Mouse (Mus musculus) embryonic facial prominence, embryonic 10.5 days (tissue): Measurements from ENCODE around the gene Csf3. TPM values are rescaled to one million over a fixed set of nuclear protein-coding genes. Genes with fewer than 3 reads are reported as not detected.
"Not testable (repeated sequence)": the region's sequence is repeated elsewhere in the genome, so short reads cannot be mapped to it uniquely, and the experiment has no call there.

Source experiments
- DNase-seq: peaks from one replicate; pipeline ENCODE4 v3.0.0-alpha.2; 2017; ENCODE audit warnings: low spot score
- H3K27ac ChIP-seq: fragments of 300-500 bp; sonication (generic); replicated peaks from 2 replicates; pipeline ENCODE4 v1.5.1; 2016; ENCODE audit warnings: mild to moderate bottlenecking
- H3K27me3 ChIP-seq: fragments of 300-500 bp; sonication (generic); replicated peaks from 2 replicates; pipeline ENCODE4 v1.6.1; 2016; ENCODE audit warnings: low read depth, mild to moderate bottlenecking; ENCODE audit not compliant: poor library complexity, severe bottlenecking
- H3K36me3 ChIP-seq: fragments of 300-500 bp; sonication (generic); replicated peaks from 2 replicates; pipeline ENCODE4 v1.6.1; 2016; ENCODE audit warnings: mild to moderate bottlenecking, moderate library complexity
- H3K4me1 ChIP-seq: fragments of 300-500 bp; sonication (generic); 2 replicates; pipeline ENCODE4 v1.6.1; 2016
- H3K4me3 ChIP-seq: fragments of 300-500 bp; sonication (generic); 2 replicates; pipeline ENCODE4 v1.5.1; 2016; ENCODE audit warnings: mild to moderate bottlenecking, moderate library complexity
- H3K9me3 ChIP-seq: fragments of 300-500 bp; sonication (generic); 2 replicates; pipeline ENCODE4 v1.6.1; 2016; ENCODE audit warnings: mild to moderate bottlenecking
- WGBS: fragments of 180-500 bp; shearing (Covaris S2); methylation state at CpG from one replicate; pipeline ENCODE4 v1.1.7; 2016; 5-methylcytosine and 5-hydroxymethylcytosine counted together
- polyA plus RNA-seq: library from polyadenylated mRNA; unstranded; fragments of >200 nt; fragmentation: Nextera tagmentation; extraction: Ambion mirVana; gene quantifications from 2 replicates; pipeline ENCODE4 v1.2.1, GENCODE M21; 2016

The Csf3 gene
- polyA plus RNA-seq, 1 experiment from 2014 or later, result not detected

GRCm38 (mm10) chr11:98720756-98721155 is 19.7 kb downstream of the Csf3 start:
- 78% methylated on average over 2 of the region's 2 CpGs for WGBS
- Histone ChIP-seq H3K9me3 (no peaks in the 10 kb centered on the region), H3K4me1 (peaks cover 25% of the 10 kb centered on the region), H3K36me3 (peaks cover 73% of the 10 kb centered on the region), H3K27me3 (no peaks in the 10 kb centered on the region), H3K27ac (no peak overlapping the region), H3K4me3 (no peak overlapping the region)
- no peak for DNase-seq

DNA sequence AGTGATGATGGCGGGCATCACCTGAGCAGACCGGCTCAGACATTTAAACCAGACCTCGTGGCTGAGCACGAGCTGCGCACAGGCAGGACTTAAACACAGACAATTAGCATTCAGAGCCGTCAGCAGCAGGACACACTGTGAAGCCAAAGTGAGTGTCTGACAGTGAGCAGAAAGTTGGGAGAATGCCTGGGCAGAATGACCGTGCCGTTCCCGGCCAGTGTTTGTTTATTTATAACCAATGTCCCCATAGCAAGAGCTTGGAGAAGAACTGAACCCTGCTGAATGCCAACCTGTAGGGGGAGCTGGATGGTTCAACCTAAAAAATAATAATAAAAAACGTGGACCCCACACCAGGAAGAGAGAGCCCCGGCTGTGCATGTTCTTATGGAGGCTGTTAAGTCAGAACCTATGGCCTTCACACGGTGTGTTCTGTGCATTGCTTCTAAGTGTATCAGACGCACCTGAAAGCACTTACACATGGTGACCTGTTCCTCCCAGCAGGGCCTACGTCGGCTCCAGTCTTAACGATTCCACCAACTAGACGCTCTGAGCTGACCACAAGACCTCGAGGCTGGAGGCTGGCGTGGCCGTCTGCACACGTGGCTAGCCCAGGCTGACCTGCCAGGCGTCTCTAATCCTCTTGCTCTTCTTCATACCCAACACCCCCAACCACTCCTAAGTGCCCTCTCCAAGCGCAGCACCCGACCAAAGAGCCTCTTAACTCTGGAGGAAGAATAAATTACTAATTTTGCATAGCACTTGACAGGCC is 20.6 kb downstream of the Csf3 start:
- WGBS, result 71% methylated on average over 24 of the region's 24 CpGs
- Histone ChIP-seq H3K9me3 (no peaks in the 10 kb centered on the region), H3K4me1 (peaks cover 25% of the 10 kb centered on the region), H3K27ac (no peak overlapping the region), H3K27me3 (no peaks in the 10 kb centered on the region), H3K4me3 (no peak overlapping the region), H3K36me3 (peaks cover 73% of the 10 kb centered on the region)
- peak; percentile 35 for DNase-seq

- Histone ChIP-seq H3K27ac (no peak overlapping the region), H3K4me3 (no peak overlapping the region), H3K9me3 (no peaks in the 10 kb centered on the region), H3K27me3 (no peaks in the 10 kb centered on the region), H3K36me3 (peaks cover 71% of the 10 kb centered on the region), H3K4me1 (peaks cover 20% of the 10 kb centered on the region)
- DNase-seq, result no peak
- 80% methylated on average over 7 of the region's 7 CpGs for WGBS
Observed at GRCm38 (mm10) chr11:98723098-98723497, 22.0 kb downstream of the Csf3 start.

DNA sequence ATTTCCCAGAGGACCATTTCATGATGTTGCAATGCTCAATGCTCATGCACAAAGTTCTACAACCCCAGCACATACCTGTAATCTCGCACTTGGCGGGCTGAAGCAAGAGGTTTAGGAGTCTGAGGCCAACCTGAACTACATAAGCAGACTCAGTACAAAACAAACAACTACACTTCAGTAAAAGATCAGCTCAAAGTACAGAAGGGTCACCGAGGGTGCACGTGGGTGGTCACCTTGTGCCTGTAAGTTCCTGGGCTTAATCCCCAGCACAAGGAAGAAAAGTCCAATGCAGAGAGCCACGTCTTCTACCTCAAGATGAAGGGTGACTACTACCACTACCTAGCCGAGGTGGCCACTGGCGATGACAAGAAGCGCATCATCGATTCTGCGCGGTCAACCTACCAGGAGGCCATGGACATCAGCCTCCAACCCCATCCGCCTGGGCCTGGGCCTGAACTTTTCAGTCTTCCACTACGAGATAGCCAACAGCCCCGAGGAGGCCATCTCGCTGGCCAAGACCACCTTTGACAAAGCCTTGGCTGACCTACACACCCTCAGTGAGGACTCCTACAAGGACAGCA is 25.0 kb downstream of the Csf3 start:
- Histone ChIP-seq H3K4me1 (peaks cover 24% of the 10 kb centered on the region), H3K9me3 (no peaks in the 10 kb centered on the region), H3K27ac (no peak overlapping the region), H3K36me3 (peaks cover 51% of the 10 kb centered on the region), H3K27me3 (no peaks in the 10 kb centered on the region), H3K4me3 (no peak overlapping the region)
- 95% methylated on average over 15 of the region's 15 CpGs for WGBS
- no peak for DNase-seq

DNA sequence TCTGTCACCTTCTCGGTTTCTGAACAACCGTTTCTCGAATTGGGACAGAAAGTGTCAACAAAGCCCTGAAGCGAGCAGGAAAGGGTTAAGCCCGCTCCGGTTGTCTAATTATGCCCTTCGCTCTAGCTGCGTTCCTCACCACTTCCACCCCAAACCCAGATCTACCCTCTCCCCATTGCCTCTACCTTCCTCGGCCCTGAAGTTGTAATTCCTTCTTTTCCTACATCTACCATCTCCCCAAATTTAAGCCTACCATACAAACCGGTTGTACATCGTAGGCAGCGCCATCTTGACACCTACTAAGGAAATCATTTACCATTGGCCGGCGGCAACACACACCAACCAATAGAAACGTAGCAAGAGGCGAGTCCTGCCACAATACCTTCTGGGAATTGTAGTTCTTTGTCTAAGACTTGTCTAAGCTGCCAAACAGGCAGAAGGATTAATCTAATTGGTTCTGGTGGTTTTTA is 28.1 kb downstream of the Csf3 start, which contains the start of gene Med24:
TSS of gene Med24 (minus strand) at position 317 of the 470 bp plus-strand sequence.
- WGBS, result 0% methylated on average over 16 of the region's 16 CpGs
- Histone ChIP-seq H3K9me3 (peaks cover 3% of the 10 kb centered on the region; the same call in 1 of the 2 replicates), H3K27ac (peak within 1 kb of the TSS; percentile 87), H3K27me3 (no peaks in the 10 kb centered on the region), H3K36me3 (peaks cover 37% of the 10 kb centered on the region), H3K4me3 (peak within 1 kb of the TSS; percentile 79), H3K4me1 (peaks cover 11% of the 10 kb centered on the region)
- DNase-seq, result peak; percentile 88

DNA sequence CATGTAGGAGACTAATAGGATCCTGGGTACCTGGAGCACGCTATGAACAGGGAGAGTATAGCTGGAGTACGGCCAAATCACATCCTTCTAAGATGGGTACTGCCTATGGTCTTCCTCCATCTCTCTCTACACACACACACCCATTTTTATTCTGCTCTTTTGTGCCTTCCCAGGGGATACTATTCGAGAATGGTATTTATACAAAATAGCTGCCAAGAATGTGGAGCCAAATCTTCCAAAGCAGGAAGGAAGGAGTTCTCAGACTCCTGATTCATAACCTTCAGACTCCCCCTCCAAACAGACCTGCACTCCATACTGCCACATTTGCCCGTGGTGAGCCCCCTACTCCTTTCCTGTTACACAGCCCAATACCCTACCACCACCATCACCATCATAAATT is 29.7 kb downstream of the Csf3 start:
- no peak for DNase-seq
- no peaks in the 10 kb centered on the region for H3K27me3 ChIP-seq
- peaks cover 22% of the 10 kb centered on the region for H3K36me3 ChIP-seq
- WGBS, result 67% methylated on average over 4 of the region's 4 CpGs
- H3K4me3 ChIP-seq, result no peak overlapping the region
- H3K4me1 ChIP-seq, result peaks cover 11% of the 10 kb centered on the region
- no peak overlapping the region for H3K27ac ChIP-seq
- H3K9me3 ChIP-seq, result peaks cover 10% of the 10 kb centered on the region; the same call in 1 of the 2 replicates

GRCm38 (mm10) chr11:98731134-98731533 is 30.1 kb downstream of the Csf3 start:
- no peak overlapping the region for H3K4me3 ChIP-seq
- H3K9me3 ChIP-seq, result peaks cover 10% of the 10 kb centered on the region; the same call in 1 of the 2 replicates
- DNase-seq, result no peak
- H3K36me3 ChIP-seq, result peaks cover 18% of the 10 kb centered on the region
- peaks cover 11% of the 10 kb centered on the region for H3K4me1 ChIP-seq
- H3K27me3 ChIP-seq, result no peaks in the 10 kb centered on the region
- no peak overlapping the region for H3K27ac ChIP-seq
- 67% methylated on average over 5 of the region's 5 CpGs for WGBS

- no peak overlapping the region for H3K4me3 ChIP-seq
- no peaks in the 10 kb centered on the region for H3K36me3 ChIP-seq
- peaks cover 10% of the 10 kb centered on the region; the same call in 1 of the 2 replicates for H3K9me3 ChIP-seq
- no peak overlapping the region for H3K27ac ChIP-seq
- no peak for DNase-seq
- 77% methylated on average over 3 of the region's 3 CpGs for WGBS
- H3K4me1 ChIP-seq, result peaks cover 9% of the 10 kb centered on the region
- H3K27me3 ChIP-seq, result peaks cover 7% of the 10 kb centered on the region; the same call in 1 of the 2 replicates
Observed at GRCm38 (mm10) chr11:98734020-98734419, 33.0 kb downstream of the Csf3 start.

GRCm38 (mm10) chr11:98735111-98735510 is 34.0 kb downstream of the Csf3 start:
- Histone ChIP-seq H3K36me3 (no peaks in the 10 kb centered on the region), H3K9me3 (peaks cover 10% of the 10 kb centered on the region; the same call in 1 of the 2 replicates), H3K27ac (no peak overlapping the region), H3K4me3 (no peak overlapping the region), H3K4me1 (peaks cover 14% of the 10 kb centered on the region), H3K27me3 (peaks cover 10% of the 10 kb centered on the region; the same call in 1 of the 2 replicates)
- DNase-seq, result no peak
- WGBS, result 92% methylated on average over 4 of the region's 4 CpGs

GRCm38 (mm10) chr11:98736176-98736575 is 35.1 kb downstream of the Csf3 start:
- no peak for DNase-seq
- no peaks in the 10 kb centered on the region for H3K36me3 ChIP-seq
- no peak overlapping the region for H3K27ac ChIP-seq
- 90% methylated on average over 1 of the region's 1 CpGs for WGBS
- H3K4me1 ChIP-seq, result peaks cover 24% of the 10 kb centered on the region
- H3K4me3 ChIP-seq, result no peak overlapping the region
- H3K27me3 ChIP-seq, result peaks cover 10% of the 10 kb centered on the region; the same call in 1 of the 2 replicates
- H3K9me3 ChIP-seq, result peaks cover 10% of the 10 kb centered on the region; the same call in 1 of the 2 replicates

DNA sequence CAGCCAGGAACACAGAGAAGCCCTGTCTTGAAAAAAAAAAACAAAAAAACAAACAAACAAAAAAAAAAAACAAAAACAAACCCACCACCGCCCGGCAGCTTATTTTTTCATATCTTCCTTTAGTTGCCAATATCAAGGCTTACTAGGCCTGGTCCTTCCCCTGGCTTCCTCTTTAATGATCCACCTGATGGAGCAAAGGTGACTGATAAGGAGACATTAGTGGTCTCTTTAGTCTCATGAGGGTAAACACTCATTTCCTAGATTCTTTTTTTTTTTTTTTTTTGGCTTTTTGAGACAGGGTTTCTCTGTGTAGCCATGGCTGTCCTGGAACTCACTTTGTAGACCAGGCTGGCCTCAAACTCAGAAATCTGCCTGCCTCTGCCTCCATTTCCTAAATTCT is 36.2 kb downstream of the Csf3 start:
- H3K36me3 ChIP-seq, H3K27me3 ChIP-seq, H3K4me3 ChIP-seq, H3K27ac ChIP-seq, DNase-seq: not testable (repeated sequence)
- Histone ChIP-seq H3K9me3 (peaks cover 10% of the 10 kb centered on the region; the same call in 1 of the 2 replicates), H3K4me1 (peaks cover 35% of the 10 kb centered on the region)
- 89% methylated on average over 2 of the region's 2 CpGs for WGBS

- Histone ChIP-seq H3K9me3 (peaks cover 10% of the 10 kb centered on the region; the same call in 1 of the 2 replicates), H3K4me3 (no peak overlapping the region; the same call in 1 of the 2 replicates), H3K27me3 (peaks cover 10% of the 10 kb centered on the region; the same call in 1 of the 2 replicates), H3K4me1 (peaks cover 47% of the 10 kb centered on the region), H3K36me3 (no peaks in the 10 kb centered on the region), H3K27ac (0 out of 2 replicates have a peak overlapping the region, but pooled peaks have one; percentile 14)
- whole genome bisulfite sequencing, result 48% methylated on average over 4 of the region's 4 CpGs
- no peak for DNase-seq
Observed at GRCm38 (mm10) chr11:98738428-98738911, 37.4 kb downstream of the Csf3 start.
